ENCODE assay signal across 18 mouse cellular contexts in the genomic region with DNA sequence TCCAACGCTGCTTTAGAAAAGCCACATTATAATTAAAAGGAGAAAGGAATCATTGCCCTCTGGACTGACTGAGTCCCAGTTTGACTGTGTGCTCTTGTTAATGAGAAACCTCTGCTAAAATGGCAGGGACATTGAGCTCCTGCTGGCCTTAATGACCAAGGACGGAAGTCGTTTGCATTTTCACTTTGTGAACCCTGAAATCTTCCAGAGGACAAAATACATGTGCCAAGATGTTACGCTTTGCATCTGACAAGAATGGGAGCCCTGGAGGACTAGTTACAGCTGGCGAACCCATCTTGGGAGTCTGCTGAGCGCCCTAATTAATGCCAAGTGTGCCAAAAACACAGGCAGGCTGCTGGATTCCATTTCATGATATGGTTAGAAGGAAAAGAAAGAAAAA.
DNase-seq lines count a peak whose midpoint lies in the region; ATAC-seq and TF ChIP-seq lines count a peak whose summit lies in the region.
"Had no signal": no experiment of that assay in that cellular context is flagged by ENCODE, and none has a peak within 500 bp of the region (broad histone marks: within the 10 kb centered on the region; RNA-seq: fewer than 3 reads in every experiment).

No protein-coding gene starts in this region.

- WGBS in forebrain, postnatal 0 days: 21% methylated on average over 6 of the region's 6 CpGs
- WGBS in forebrain, embryonic 15.5 days: 18% methylated on average over 6 of the region's 6 CpGs
- 36% methylated on average over 6 of the region's 6 CpGs for WGBS in embryonic facial prominence, embryonic 14.5 days
- WGBS in limb, embryonic 12.5 days: 21% methylated on average over 6 of the region's 6 CpGs

- no peaks in the 10 kb centered on the region for H3K36me3 ChIP-seq in forebrain, postnatal 0 days (ENCODE audit: insufficient read depth)
- H3K36me3 ChIP-seq in forebrain, embryonic 15.5 days: no peaks in the 10 kb centered on the region
- no peaks in the 10 kb centered on the region for H3K36me3 ChIP-seq in embryonic facial prominence, embryonic 14.5 days (ENCODE audit: control insufficient read depth, insufficient read depth, low read length)
- H3K36me3 ChIP-seq in limb, embryonic 12.5 days: no peaks in the 10 kb centered on the region
- H3K36me3 ChIP-seq: lung, embryonic 15.5 days; neural tube, embryonic 12.5 days had no signal

- H3K27ac ChIP-seq in forebrain, postnatal 0 days (ENCODE audit: low read depth, low read length): no peak overlapping the region
- H3K27ac ChIP-seq in forebrain, embryonic 15.5 days (replicated peaks): no peak overlapping the region
- peak overlapping the region; percentile 10; the same call in 1 of the 2 replicates for H3K27ac ChIP-seq in layer of hippocampus, adult 2 months
- no peak overlapping the region for H3K27ac ChIP-seq in embryonic facial prominence, embryonic 14.5 days (replicated peaks; ENCODE audit: low read depth, low read length)
- 0 out of 2 replicates have a peak overlapping the region, but pooled peaks have one; percentile 17 for H3K27ac ChIP-seq in limb, embryonic 12.5 days
- H3K27ac ChIP-seq: lung, embryonic 15.5 days; neural tube, embryonic 12.5 days had no signal

- H3K4me1 ChIP-seq in forebrain, postnatal 0 days (ENCODE audit: insufficient read depth): no peaks in the 10 kb centered on the region
- peaks cover 5% of the 10 kb centered on the region for H3K4me1 ChIP-seq in forebrain, embryonic 15.5 days
- H3K4me1 ChIP-seq in embryonic facial prominence, embryonic 14.5 days (ENCODE audit: control insufficient read depth, insufficient read depth, low read length): no peaks in the 10 kb centered on the region
- H3K4me1 ChIP-seq in limb, embryonic 12.5 days (replicated peaks): peaks cover 10% of the 10 kb centered on the region; the same call in 1 of the 2 replicates
- H3K4me1 ChIP-seq: lung, embryonic 15.5 days; neural tube, embryonic 12.5 days had no signal

- no peak for TF ChIP-seq CTCF in forebrain, postnatal 0 days (IDR thresholded peaks at IDR 0.05; ENCODE audit: low read depth)
- no peak for TF ChIP-seq CTCF in layer of hippocampus, adult 2 months (conservative IDR thresholded peaks at IDR 0.05)

- H3K27me3 ChIP-seq in forebrain, postnatal 0 days (ENCODE audit: insufficient read depth, low read length): no peaks in the 10 kb centered on the region
- no peaks in the 10 kb centered on the region for H3K27me3 ChIP-seq in forebrain, embryonic 15.5 days
- no peaks in the 10 kb centered on the region for H3K27me3 ChIP-seq in embryonic facial prominence, embryonic 14.5 days (replicated peaks; ENCODE audit: control insufficient read depth, insufficient read depth, low read length)
- no peaks in the 10 kb centered on the region for H3K27me3 ChIP-seq in limb, embryonic 12.5 days
- H3K27me3 ChIP-seq: lung, embryonic 15.5 days; neural tube, embryonic 12.5 days; Patski had no signal

- no peaks in the 10 kb centered on the region for H3K9me3 ChIP-seq in forebrain, postnatal 0 days (ENCODE audit: low read length)
- H3K9me3 ChIP-seq in forebrain, embryonic 15.5 days: no peaks in the 10 kb centered on the region
- no peaks in the 10 kb centered on the region for H3K9me3 ChIP-seq in embryonic facial prominence, embryonic 14.5 days (ENCODE audit: control insufficient read depth, low read length)
- H3K9me3 ChIP-seq in limb, embryonic 12.5 days: no peaks in the 10 kb centered on the region
- H3K9me3 ChIP-seq: lung, embryonic 15.5 days; neural tube, embryonic 12.5 days had no signal

- H3K4me2 ChIP-seq in forebrain, postnatal 0 days (ENCODE audit: low read depth): no peak overlapping the region
- H3K4me2 ChIP-seq in forebrain, embryonic 15.5 days (replicated peaks): no peak overlapping the region
- H3K4me2 ChIP-seq in embryonic facial prominence, embryonic 14.5 days (ENCODE audit: low read depth, low read length): no peak overlapping the region
- peak overlapping the region; percentile 28; the same call in 1 of the 2 replicates for H3K4me2 ChIP-seq in limb, embryonic 12.5 days
- H3K4me2 ChIP-seq: heart, embryonic 11.5 days; liver, embryonic 11.5 days; lung, embryonic 15.5 days; neural tube, embryonic 12.5 days had no signal

- DNase-seq in forebrain, postnatal 0 days: peak; percentile 36
- peak in 1 of 2 experiments; percentile 31 for DNase-seq in layer of hippocampus, adult 2 months (ENCODE audit: low spot score in 2 of 2)
- DNase-seq in layer of hippocampus, adult 9-10 months (ENCODE audit: low spot score): no peak
- peak; percentile 62 for DNase-seq in embryonic facial prominence, embryonic 14.5 days (ENCODE audit: low spot score)
- no peak for DNase-seq in Muller cell, postnatal 12 days (ENCODE audit: inconsistent ontology term)
- DNase-seq: cerebellum, adult 11-12 months; cerebellum, postnatal 36 days; gastrocnemius, postnatal 25 days; heart, postnatal 36 days; right cerebral cortex, postnatal 4 days had no signal

- no peak for ATAC-seq in forebrain, postnatal 0 days
- ATAC-seq in forebrain, embryonic 15.5 days (replicated peaks): no peak
- ATAC-seq in embryonic facial prominence, embryonic 14.5 days (ENCODE audit: low read depth): no peak
- ATAC-seq in limb, embryonic 12.5 days (ENCODE audit: insufficient number of reproducible peaks, insufficient read depth, low FRiP score, low TSS enrichment, low read depth): no peak
- ATAC-seq in megakaryocyte progenitor cell, adult 5-6 weeks (replicated peaks; ENCODE audit: poor library complexity): no peak
- ATAC-seq: Patski had no signal

- H3K9ac ChIP-seq in forebrain, postnatal 0 days: no peak overlapping the region
- no peak overlapping the region for H3K9ac ChIP-seq in forebrain, embryonic 15.5 days (replicated peaks)
- no peak overlapping the region for H3K9ac ChIP-seq in embryonic facial prominence, embryonic 14.5 days (ENCODE audit: low read depth, low read length)
- H3K9ac ChIP-seq in limb, embryonic 12.5 days (replicated peaks): no peak overlapping the region
- H3K9ac ChIP-seq: lung, embryonic 15.5 days; neural tube, embryonic 12.5 days had no signal

- no peak overlapping the region for H3K4me3 ChIP-seq in forebrain, postnatal 0 days (ENCODE audit: low read depth, low read length)
- no peak overlapping the region for H3K4me3 ChIP-seq in forebrain, embryonic 15.5 days
- no peak overlapping the region for H3K4me3 ChIP-seq in layer of hippocampus, adult 2 months
- H3K4me3 ChIP-seq in embryonic facial prominence, embryonic 14.5 days (ENCODE audit: low read depth, low read length): no peak overlapping the region
- no peak overlapping the region for H3K4me3 ChIP-seq in limb, embryonic 12.5 days (replicated peaks)
- H3K4me3 ChIP-seq: lung, embryonic 15.5 days; neural tube, embryonic 12.5 days had no signal

Comparison
In these comparisons a context has a peak if more than half of its experiments do, and no peak if none do; other contexts are left out.
1. DNase-seq: peak in forebrain, postnatal 0 days (single experiment) and embryonic facial prominence, embryonic 14.5 days (single experiment); none in layer of hippocampus, adult 9-10 months (single experiment) and Muller cell, postnatal 12 days (single experiment).
2. H3K27ac ChIP-seq: peak in layer of hippocampus, adult 2 months (single experiment) and limb, embryonic 12.5 days (single experiment); none in forebrain, postnatal 0 days (single experiment), forebrain, embryonic 15.5 days (single experiment) and embryonic facial prominence, embryonic 14.5 days (single experiment).